In the genomic region with DNA sequence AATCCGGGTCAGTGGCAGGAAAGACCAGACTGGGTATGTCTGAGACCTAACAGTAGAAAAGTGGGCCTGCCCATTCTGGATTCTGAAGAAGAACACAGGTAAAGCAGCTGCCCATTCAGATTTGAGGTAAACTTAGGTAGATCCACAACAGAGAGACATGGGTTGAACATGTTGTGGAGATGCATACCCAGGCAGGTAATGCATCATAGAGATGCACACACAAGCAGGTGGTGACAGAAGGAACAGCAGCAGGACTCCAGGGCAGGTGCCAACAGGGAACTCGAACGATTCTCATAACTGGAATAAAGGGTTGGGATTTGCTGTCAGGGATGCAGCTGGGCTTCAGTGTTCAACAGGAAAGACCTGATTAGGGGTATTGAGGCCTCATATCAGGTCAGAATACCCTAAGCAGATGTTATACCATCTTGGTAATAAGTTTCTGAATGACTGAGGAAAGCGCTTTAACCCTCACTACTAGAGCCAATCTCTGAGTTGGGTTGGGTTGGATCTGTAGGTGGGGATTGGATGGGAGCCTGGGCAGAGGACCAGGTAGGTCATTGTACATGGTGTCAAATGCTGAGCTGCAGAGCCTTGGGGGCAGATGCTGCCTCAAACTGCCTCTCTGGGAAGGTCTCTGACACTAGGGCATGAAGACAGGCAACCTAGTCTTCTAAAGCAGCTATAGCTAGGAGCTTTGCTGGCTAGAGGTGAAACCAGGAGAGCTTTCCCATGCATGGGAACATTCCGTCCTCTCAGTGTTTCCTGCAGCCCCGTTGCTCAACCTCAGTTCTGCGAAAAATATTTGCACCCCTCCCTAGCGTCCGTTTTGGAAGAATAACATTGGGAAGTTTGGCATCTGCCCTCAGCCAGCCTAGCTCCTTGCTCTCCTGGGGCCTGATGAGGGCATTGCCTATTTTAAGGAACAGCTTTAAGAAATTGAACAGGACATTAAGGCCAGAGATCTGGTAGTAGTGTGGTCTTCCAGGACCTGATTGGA, we compare ENCODE assay signal across 14 mouse cellular contexts. TPM values are rescaled to one million over a fixed set of nuclear protein-coding genes. Genes with fewer than 3 reads are reported as not detected.
DNase-seq lines count a peak whose midpoint lies in the region; ATAC-seq and TF ChIP-seq lines count a peak whose summit lies in the region.
"Had no signal": no experiment of that assay in that cellular context is flagged by ENCODE, and none has a peak within 500 bp of the region (broad histone marks: within the 10 kb centered on the region; RNA-seq: fewer than 3 reads in every experiment).

No protein-coding gene starts in this region.

- TF ChIP-seq CTCF in kidney, adult 2 months (conservative IDR thresholded peaks at IDR 0.05; ENCODE audit: insufficient read depth, insufficient read length, low read depth, low read length) = no peak
- no peak for TF ChIP-seq CTCF in cerebellum, adult 2 months (IDR thresholded peaks at IDR 0.05; ENCODE audit: borderline replicate concordance, insufficient read depth, low read depth, low read length)

- no peak for ATAC-seq in hindbrain, embryonic 14.5 days (ENCODE audit: low FRiP score)

- H3K27me3 ChIP-seq in kidney, adult 2 months (replicated peaks; ENCODE audit: control insufficient read depth, insufficient read depth, low read length) = no peaks in the 10 kb centered on the region
- no peaks in the 10 kb centered on the region for H3K27me3 ChIP-seq in cerebellum, adult 2 months (ENCODE audit: control insufficient read depth, insufficient read depth, low read length)
- no peaks in the 10 kb centered on the region for H3K27me3 ChIP-seq in hindbrain, embryonic 14.5 days (ENCODE audit: control insufficient read depth, insufficient read depth, low read length)

- peak overlapping the region; percentile 22; the same call in 1 of the 2 replicates for H3K27ac ChIP-seq in kidney, adult 2 months (ENCODE audit: insufficient read depth, low read depth, low read length)
- H3K27ac ChIP-seq in cerebellum, adult 2 months (ENCODE audit: insufficient read depth, low read length) = peak overlapping the region; percentile 99
- no peak overlapping the region for H3K27ac ChIP-seq in hindbrain, embryonic 14.5 days

- intact Hi-C loops in heart, postnatal 14 days (cut with DNase I) = no loop called here

- no peaks in the 10 kb centered on the region for H3K36me3 ChIP-seq in kidney, adult 2 months (ENCODE audit: control insufficient read depth, insufficient read depth, low read length)
- H3K36me3 ChIP-seq in hindbrain, embryonic 14.5 days (replicated peaks; ENCODE audit: control insufficient read depth, insufficient read depth) = no peaks in the 10 kb centered on the region

- DNase-seq in kidney, adult 2 months = peak; percentile 19
- DNase-seq in kidney, postnatal 25 days = no peak
- DNase-seq in brain, adult 2 months (ENCODE audit: low read depth, low spot score) = peak; percentile 96
- DNase-seq in cerebellum, adult 2 months = peak; percentile 96 to 97
- peak; percentile 27 to 49 for DNase-seq in heart, postnatal 14 days
- DNase-seq in hindbrain, embryonic 14.5 days (ENCODE audit: low spot score) = no peak
- DNase-seq in spleen, postnatal 36 days (ENCODE audit: low spot score in 2 of 2) = no peak
- DNase-seq: kidney, adult 9 months; liver; retina, postnatal 1 day had no signal

- no peak overlapping the region for H3K4me3 ChIP-seq in kidney, adult 2 months (ENCODE audit: insufficient read depth, low read depth, low read length)
- no peak overlapping the region for H3K4me3 ChIP-seq in cerebellum, adult 2 months (replicated peaks; ENCODE audit: insufficient read depth, low read depth, low read length)
- no peak overlapping the region for H3K4me3 ChIP-seq in hindbrain, embryonic 14.5 days (replicated peaks; ENCODE audit: low read length)

- H3K9ac ChIP-seq in hindbrain, embryonic 14.5 days = no peak overlapping the region

- H3K9me3 ChIP-seq in hindbrain, embryonic 14.5 days (ENCODE audit: control insufficient read depth, low read length) = no peaks in the 10 kb centered on the region

- TF ChIP-seq POLR2A in kidney, adult 2 months (IDR thresholded peaks at IDR 0.05; ENCODE audit: low read depth, low read length) = no peak
- no peak for TF ChIP-seq POLR2A in cerebellum, adult 2 months (IDR thresholded peaks at IDR 0.05; ENCODE audit: borderline replicate concordance, insufficient read depth, low read length)

- WGBS in kidney, adult 2 months = 81% methylated on average over 9 of the region's 9 CpGs
- WGBS in cerebellum, adult 2 months = 10% methylated on average over 9 of the region's 9 CpGs
- 89% methylated on average over 9 of the region's 9 CpGs for WGBS in hindbrain, embryonic 14.5 days

- no peaks in the 10 kb centered on the region for H3K4me1 ChIP-seq in kidney, adult 2 months (ENCODE audit: control insufficient read depth, insufficient read depth, low read length)
- H3K4me1 ChIP-seq in cerebellum, adult 2 months (ENCODE audit: control insufficient read depth, insufficient read depth, low read length) = peaks cover 59% of the 10 kb centered on the region
- no peaks in the 10 kb centered on the region for H3K4me1 ChIP-seq in hindbrain, embryonic 14.5 days (replicated peaks; ENCODE audit: control insufficient read depth, insufficient read depth, low read length)

- H3K4me2 ChIP-seq in hindbrain, embryonic 14.5 days (replicated peaks) = no peak overlapping the region

RNA-seq across cellular contexts. Expression of gene Gm17482, which starts 11.2 kb away (rescaled TPM):
- polyA plus RNA-seq in kidney, adult 2 months (2012; rRNA removed) = not detected in 2 replicates
- polyA plus RNA-seq in cerebellum, adult 2 months (2012; rRNA removed) = not detected in 2 replicates
- total RNA-seq in heart, postnatal 14 days (2021) = not detected
- polyA plus RNA-seq in hindbrain, embryonic 14.5 days (2014; fragmentation: Nextera tagmentation; extraction: Ambion mirVana) = not detected in 2 replicates
- total RNA-seq: megakaryocyte-erythroid progenitor cell, adult 5-6 weeks had no signal
- polyA plus RNA-seq: hindbrain, embryonic 11.5 days; stomach, embryonic 14.5 days; urinary bladder, adult 2 months had no signal

RNA-seq across cellular contexts. Expression of gene Timp4, which starts 13.7 kb away (rescaled TPM):
- 1.2 and 1.9 TPM in 2 replicates for polyA plus RNA-seq in kidney, adult 2 months (2012; rRNA removed)
- 111 and 118 TPM in 2 replicates for polyA plus RNA-seq in cerebellum, adult 2 months (2012; rRNA removed)
- total RNA-seq in heart, postnatal 14 days (2021) = 10 to 100 TPM; 27.9 to 29.4 TPM
- 19.6 and 24.9 TPM in 2 replicates for polyA plus RNA-seq in hindbrain, embryonic 14.5 days (2014; fragmentation: Nextera tagmentation; extraction: Ambion mirVana)
- total RNA-seq: megakaryocyte-erythroid progenitor cell, adult 5-6 weeks had no signal

Comparison
In these comparisons a context has a peak if more than half of its experiments do, and no peak if none do; other contexts are left out.
1. DNase-seq: peak in kidney, adult 2 months (single experiment), brain, adult 2 months (single experiment), cerebellum, adult 2 months (2 of 2) and heart, postnatal 14 days (2 of 2); none in kidney, postnatal 25 days (0 of 2), hindbrain, embryonic 14.5 days (single experiment) and spleen, postnatal 36 days (0 of 2).